Mouse (Mus musculus): ENCODE measurements at regions not wholly inside any gene's neighbourhood (a gene's known extent, or its start where the extent isn't known, plus 50 kb on each side); places are given as distances from the start of the nearest gene placed in this dataset.

- WGBS (ENCODE audit: insufficient replicate concordance): 52% methylated on average over 5 of the region's 5 CpGs
- DNase-seq (ENCODE audit: low read depth in 3 of 3, low spot score in 3 of 3): no peak
- H3K9ac ChIP-seq (replicated peaks): no peak overlapping the region
- H3K27ac ChIP-seq: no peak overlapping the region
- no peak overlapping the region for H3K4me2 ChIP-seq (ENCODE audit: low read depth)
- H3K9me3 ChIP-seq (ENCODE audit: control insufficient read depth, low read length): no peaks in the 10 kb centered on the region
- no peak for TF ChIP-seq EP300 (IDR thresholded peaks at IDR 0.05; ENCODE audit: low read depth)
- no peak for TF ChIP-seq CTCF (IDR thresholded peaks at IDR 0.05; ENCODE audit: low read depth)
- no peaks in the 10 kb centered on the region for H3K27me3 ChIP-seq (ENCODE audit: control insufficient read depth, insufficient read depth, low read length)
- H3K4me3 ChIP-seq (ENCODE audit: insufficient read depth in 1 of 2, low read depth in 2 of 2, low read length in 2 of 2): no peak overlapping the region
- no peaks in the 10 kb centered on the region for H3K36me3 ChIP-seq (replicated peaks; ENCODE audit: control insufficient read depth, insufficient read depth, low read depth)
- no peak for ATAC-seq (ENCODE audit: insufficient read depth)
- H3K4me1 ChIP-seq (replicated peaks; ENCODE audit: control insufficient read depth in 2 of 2, insufficient read depth in 2 of 2, low read length in 1 of 2): no peaks in the 10 kb centered on the region
These were observed 64.3 kb downstream of the Cartpt start for GRCm38 (mm10) chr13:99836586-99836985.

GRCm38 (mm10) chr13:99835518-99835917, 65.4 kb downstream of the Cartpt start:
- no peaks in the 10 kb centered on the region for H3K36me3 ChIP-seq (replicated peaks; ENCODE audit: control insufficient read depth, insufficient read depth, low read depth)
- no peak overlapping the region for H3K4me3 ChIP-seq (ENCODE audit: insufficient read depth in 1 of 2, low read depth in 2 of 2, low read length in 2 of 2)
- H3K4me1 ChIP-seq (replicated peaks; ENCODE audit: control insufficient read depth in 2 of 2, insufficient read depth in 2 of 2, low read length in 1 of 2): no peaks in the 10 kb centered on the region
- ATAC-seq (ENCODE audit: insufficient read depth): no peak
- DNase-seq (ENCODE audit: low read depth in 3 of 3, low spot score in 3 of 3): no peak
- TF ChIP-seq CTCF (IDR thresholded peaks at IDR 0.05; ENCODE audit: low read depth) (no peak), EP300 (IDR thresholded peaks at IDR 0.05; ENCODE audit: low read depth) (no peak)
- H3K27ac ChIP-seq: no peak overlapping the region
- H3K9me3 ChIP-seq (ENCODE audit: control insufficient read depth, low read length): no peaks in the 10 kb centered on the region
- H3K9ac ChIP-seq (replicated peaks): no peak overlapping the region
- no peaks in the 10 kb centered on the region for H3K27me3 ChIP-seq (ENCODE audit: control insufficient read depth, insufficient read depth, low read length)
- H3K4me2 ChIP-seq (ENCODE audit: low read depth): no peak overlapping the region
- WGBS (ENCODE audit: insufficient replicate concordance): 62% methylated on average over 8 of the region's 8 CpGs

GRCm38 (mm10) chr13:99830080-99830724, 70.7 kb downstream of the Cartpt start:
- Histone ChIP-seq H3K36me3 (replicated peaks; ENCODE audit: control insufficient read depth, insufficient read depth, low read depth) (no peaks in the 10 kb centered on the region), H3K27me3 (ENCODE audit: control insufficient read depth, insufficient read depth, low read length) (no peaks in the 10 kb centered on the region), H3K27ac (no peak overlapping the region), H3K4me2 (ENCODE audit: low read depth) (no peak overlapping the region), H3K9me3 (ENCODE audit: control insufficient read depth, low read length) (no peaks in the 10 kb centered on the region), H3K4me1 (replicated peaks; ENCODE audit: control insufficient read depth in 2 of 2, insufficient read depth in 2 of 2, low read length in 1 of 2) (no peaks in the 10 kb centered on the region), H3K4me3 (ENCODE audit: insufficient read depth in 1 of 2, low read depth in 2 of 2, low read length in 2 of 2) (no peak overlapping the region), H3K9ac (replicated peaks) (no peak overlapping the region)
- WGBS (ENCODE audit: insufficient replicate concordance): 70% methylated on average over 7 of the region's 7 CpGs
- DNase-seq (ENCODE audit: low read depth in 3 of 3, low spot score in 3 of 3) (no peak), ATAC-seq (ENCODE audit: insufficient read depth) (no peak)
- TF ChIP-seq CTCF (IDR thresholded peaks at IDR 0.05; ENCODE audit: low read depth) (no peak), EP300 (IDR thresholded peaks at IDR 0.05; ENCODE audit: low read depth) (no peak)

GRCm38 (mm10) chr13:99827573-99827972, 73.3 kb downstream of the Cartpt start:
- Histone ChIP-seq H3K27ac (no peak overlapping the region), H3K9ac (replicated peaks) (no peak overlapping the region), H3K27me3 (ENCODE audit: control insufficient read depth, insufficient read depth, low read length) (no peaks in the 10 kb centered on the region), H3K36me3 (replicated peaks; ENCODE audit: control insufficient read depth, insufficient read depth, low read depth) (no peaks in the 10 kb centered on the region), H3K4me2 (ENCODE audit: low read depth) (no peak overlapping the region), H3K9me3 (ENCODE audit: control insufficient read depth, low read length) (no peaks in the 10 kb centered on the region), H3K4me3 (ENCODE audit: insufficient read depth in 1 of 2, low read depth in 2 of 2, low read length in 2 of 2) (no peak overlapping the region), H3K4me1 (replicated peaks; ENCODE audit: control insufficient read depth in 2 of 2, insufficient read depth in 2 of 2, low read length in 1 of 2) (no peaks in the 10 kb centered on the region)
- TF ChIP-seq CTCF (IDR thresholded peaks at IDR 0.05; ENCODE audit: low read depth) (no peak), EP300 (IDR thresholded peaks at IDR 0.05; ENCODE audit: low read depth) (no peak)
- ATAC-seq (ENCODE audit: insufficient read depth) (no peak), DNase-seq (ENCODE audit: low read depth in 3 of 3, low spot score in 3 of 3) (no peak)
- WGBS (ENCODE audit: insufficient replicate concordance): 70% methylated on average over 7 of the region's 7 CpGs

GRCm38 (mm10) chr13:99824625-99825024, 76.3 kb downstream of the Cartpt start:
- Histone ChIP-seq H3K36me3 (replicated peaks; ENCODE audit: control insufficient read depth, insufficient read depth, low read depth) (no peaks in the 10 kb centered on the region), H3K4me1 (replicated peaks; ENCODE audit: control insufficient read depth in 2 of 2, insufficient read depth in 2 of 2, low read length in 1 of 2) (no peaks in the 10 kb centered on the region), H3K4me2 (ENCODE audit: low read depth) (no peak overlapping the region), H3K4me3 (ENCODE audit: insufficient read depth in 1 of 2, low read depth in 2 of 2, low read length in 2 of 2) (no peak overlapping the region), H3K27ac (no peak overlapping the region), H3K9me3 (ENCODE audit: control insufficient read depth, low read length) (no peaks in the 10 kb centered on the region), H3K27me3 (ENCODE audit: control insufficient read depth, insufficient read depth, low read length) (no peaks in the 10 kb centered on the region), H3K9ac (replicated peaks) (no peak overlapping the region)
- DNase-seq (ENCODE audit: low read depth in 3 of 3, low spot score in 3 of 3) (no peak), ATAC-seq (ENCODE audit: insufficient read depth) (no peak)
- no peak for TF ChIP-seq CTCF (IDR thresholded peaks at IDR 0.05; ENCODE audit: low read depth)
- TF ChIP-seq EP300 (IDR thresholded peaks at IDR 0.05; ENCODE audit: low read depth): no peak
- WGBS (ENCODE audit: insufficient replicate concordance): 50% methylated on average over 8 of the region's 8 CpGs
